In the genomic region with DNA sequence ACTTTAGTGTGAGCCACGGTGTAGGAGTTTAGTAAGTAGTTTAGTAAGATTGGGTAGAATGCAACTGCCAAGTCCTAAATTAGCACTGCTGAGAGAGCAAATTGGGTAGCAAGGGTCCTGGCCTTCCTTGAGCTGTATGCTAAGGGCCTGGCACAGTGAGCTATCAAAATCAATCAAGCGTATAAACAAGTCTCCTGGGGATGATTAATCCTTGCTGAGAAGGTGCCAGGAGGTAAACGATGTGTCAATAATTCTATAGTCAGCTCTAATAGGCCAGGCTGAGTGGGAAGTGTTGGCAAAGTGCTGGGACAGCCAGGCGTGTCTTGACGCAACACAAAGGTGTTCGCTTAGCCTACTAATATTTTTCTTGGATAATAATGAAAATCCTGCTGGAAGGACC, we compare ENCODE assay signal across 14 mouse cellular contexts.
DNase-seq lines count a peak whose midpoint lies in the region; ATAC-seq and TF ChIP-seq lines count a peak whose summit lies in the region.
"Had no signal": no experiment of that assay in that cellular context is flagged by ENCODE, and none has a peak within 500 bp of the region (broad histone marks: within the 10 kb centered on the region; RNA-seq: fewer than 3 reads in every experiment).

No protein-coding gene starts in this region.

- no peaks in the 10 kb centered on the region for H3K27me3 ChIP-seq in forebrain, embryonic 11.5 days (ENCODE audit: control insufficient read depth, insufficient read depth, low read length)
- 0 out of 2 replicates have a peak, but pooled peaks cover 4% of the 10 kb centered on the region for H3K27me3 ChIP-seq in forebrain, embryonic 10.5 days (ENCODE audit: poor library complexity, severe bottlenecking)
- no peaks in the 10 kb centered on the region for H3K27me3 ChIP-seq in midbrain, embryonic 12.5 days
- H3K27me3 ChIP-seq in midbrain, embryonic 16.5 days (ENCODE audit: control insufficient read depth, insufficient read depth, low read depth, low read length), result no peaks in the 10 kb centered on the region
- no peaks in the 10 kb centered on the region for H3K27me3 ChIP-seq in forebrain, embryonic 13.5 days
- H3K27me3 ChIP-seq in stomach, embryonic 15.5 days (replicated peaks), result no peaks in the 10 kb centered on the region
- no peaks in the 10 kb centered on the region for H3K27me3 ChIP-seq in cerebellum, adult 2 months (ENCODE audit: control insufficient read depth, insufficient read depth, low read length)

- TF ChIP-seq POLR2A in cerebellum, adult 2 months (IDR thresholded peaks at IDR 0.05; ENCODE audit: borderline replicate concordance, insufficient read depth, low read length), result no peak

- WGBS in forebrain, embryonic 11.5 days, result 47% methylated on average over 6 of the region's 6 CpGs
- WGBS in forebrain, embryonic 10.5 days, result 63% methylated on average over 6 of the region's 6 CpGs
- 62% methylated on average over 6 of the region's 6 CpGs for WGBS in midbrain, embryonic 12.5 days
- 47% methylated on average over 6 of the region's 6 CpGs for WGBS in midbrain, embryonic 16.5 days
- 20% methylated on average over 6 of the region's 6 CpGs for WGBS in forebrain, embryonic 13.5 days
- 36% methylated on average over 6 of the region's 6 CpGs for WGBS in stomach, embryonic 15.5 days
- 20% methylated on average over 6 of the region's 6 CpGs for WGBS in cerebellum, adult 2 months

- no peak overlapping the region for H3K4me3 ChIP-seq in forebrain, embryonic 11.5 days (ENCODE audit: low read depth, low read length)
- H3K4me3 ChIP-seq in forebrain, embryonic 10.5 days, result no peak overlapping the region
- no peak overlapping the region for H3K4me3 ChIP-seq in midbrain, embryonic 12.5 days
- H3K4me3 ChIP-seq in midbrain, embryonic 16.5 days (ENCODE audit: low read depth, low read length), result no peak overlapping the region
- no peak overlapping the region for H3K4me3 ChIP-seq in forebrain, embryonic 13.5 days
- no peak overlapping the region for H3K4me3 ChIP-seq in stomach, embryonic 15.5 days (replicated peaks)
- no peak overlapping the region for H3K4me3 ChIP-seq in cerebellum, adult 2 months (replicated peaks; ENCODE audit: insufficient read depth, low read depth, low read length)

- H3K27ac ChIP-seq in forebrain, embryonic 11.5 days (ENCODE audit: low read depth, low read length), result no peak overlapping the region
- H3K27ac ChIP-seq in forebrain, embryonic 10.5 days, result no peak overlapping the region
- H3K27ac ChIP-seq in midbrain, embryonic 12.5 days (replicated peaks), result no peak overlapping the region
- no peak overlapping the region for H3K27ac ChIP-seq in midbrain, embryonic 16.5 days (ENCODE audit: low read length)
- no peak overlapping the region for H3K27ac ChIP-seq in forebrain, embryonic 13.5 days
- H3K27ac ChIP-seq in stomach, embryonic 15.5 days, result no peak overlapping the region
- no peak overlapping the region for H3K27ac ChIP-seq in cerebellum, adult 2 months (ENCODE audit: insufficient read depth, low read length)

- no peak overlapping the region for H3K9ac ChIP-seq in forebrain, embryonic 11.5 days (ENCODE audit: low read length)
- no peak overlapping the region for H3K9ac ChIP-seq in midbrain, embryonic 12.5 days (replicated peaks)
- H3K9ac ChIP-seq in midbrain, embryonic 16.5 days (ENCODE audit: low read depth, low read length), result no peak overlapping the region
- H3K9ac ChIP-seq in forebrain, embryonic 13.5 days, result no peak overlapping the region
- no peak overlapping the region for H3K9ac ChIP-seq in stomach, embryonic 15.5 days
- H3K9ac ChIP-seq: liver, postnatal 0 days had no signal

- no peak for TF ChIP-seq CTCF in cerebellum, adult 2 months (IDR thresholded peaks at IDR 0.05; ENCODE audit: borderline replicate concordance, insufficient read depth, low read depth, low read length)

- no peak overlapping the region for H3K4me2 ChIP-seq in forebrain, embryonic 11.5 days (ENCODE audit: low read depth, low read length, severe bottlenecking)
- no peak overlapping the region for H3K4me2 ChIP-seq in midbrain, embryonic 12.5 days (replicated peaks)
- no peak overlapping the region for H3K4me2 ChIP-seq in midbrain, embryonic 16.5 days (ENCODE audit: low read length)
- no peak overlapping the region for H3K4me2 ChIP-seq in forebrain, embryonic 13.5 days
- no peak overlapping the region for H3K4me2 ChIP-seq in stomach, embryonic 15.5 days

- no peaks in the 10 kb centered on the region for H3K4me1 ChIP-seq in forebrain, embryonic 11.5 days (replicated peaks; ENCODE audit: control insufficient read depth, insufficient read depth, low read length)
- H3K4me1 ChIP-seq in forebrain, embryonic 10.5 days, result peaks cover 32% of the 10 kb centered on the region
- peaks cover 4% of the 10 kb centered on the region; the same call in 1 of the 2 replicates for H3K4me1 ChIP-seq in midbrain, embryonic 12.5 days
- H3K4me1 ChIP-seq in midbrain, embryonic 16.5 days (ENCODE audit: control insufficient read depth, insufficient read depth, low read length), result no peaks in the 10 kb centered on the region
- peaks cover 21% of the 10 kb centered on the region for H3K4me1 ChIP-seq in forebrain, embryonic 13.5 days
- H3K4me1 ChIP-seq in stomach, embryonic 15.5 days, result 0 out of 2 replicates have a peak, but pooled peaks cover 3% of the 10 kb centered on the region
- no peaks in the 10 kb centered on the region for H3K4me1 ChIP-seq in cerebellum, adult 2 months (ENCODE audit: control insufficient read depth, insufficient read depth, low read length)

- H3K36me3 ChIP-seq in forebrain, embryonic 11.5 days (ENCODE audit: control insufficient read depth, insufficient read depth, low read length), result no peaks in the 10 kb centered on the region
- no peaks in the 10 kb centered on the region for H3K36me3 ChIP-seq in forebrain, embryonic 10.5 days (replicated peaks)
- H3K36me3 ChIP-seq in midbrain, embryonic 12.5 days, result no peaks in the 10 kb centered on the region
- no peaks in the 10 kb centered on the region for H3K36me3 ChIP-seq in midbrain, embryonic 16.5 days (ENCODE audit: control insufficient read depth, insufficient read depth, low read length)
- no peaks in the 10 kb centered on the region for H3K36me3 ChIP-seq in forebrain, embryonic 13.5 days (ENCODE audit: poor library complexity, severe bottlenecking)
- H3K36me3 ChIP-seq in stomach, embryonic 15.5 days, result no peaks in the 10 kb centered on the region
- H3K36me3 ChIP-seq: G1E had no signal

- DNase-seq in forebrain, embryonic 11.5 days (ENCODE audit: low spot score), result no peak
- no peak for DNase-seq in forebrain, embryonic 10.5 days (ENCODE audit: extremely low spot score, low spot score)
- no peak for DNase-seq in adrenal gland, postnatal 36 days
- DNase-seq in cerebellum, adult 2 months, result no peak
- DNase-seq: B cell, adult 2 months; cerebellum, postnatal 14 days; gastrocnemius, postnatal 36 days; liver, postnatal 0 days had no signal

- H3K9me3 ChIP-seq in forebrain, embryonic 11.5 days (ENCODE audit: control insufficient read depth, low read length), result no peaks in the 10 kb centered on the region
- no peaks in the 10 kb centered on the region for H3K9me3 ChIP-seq in forebrain, embryonic 10.5 days
- H3K9me3 ChIP-seq in midbrain, embryonic 12.5 days, result no peaks in the 10 kb centered on the region
- no peaks in the 10 kb centered on the region for H3K9me3 ChIP-seq in midbrain, embryonic 16.5 days (replicated peaks; ENCODE audit: control insufficient read depth, low read length, poor library complexity, severe bottlenecking)
- no peaks in the 10 kb centered on the region for H3K9me3 ChIP-seq in forebrain, embryonic 13.5 days (replicated peaks)
- no peaks in the 10 kb centered on the region for H3K9me3 ChIP-seq in stomach, embryonic 15.5 days

- ATAC-seq in forebrain, embryonic 11.5 days (replicated peaks; ENCODE audit: low FRiP score), result peak; percentile 48
- 0 out of 2 replicates have a peak, but pooled peaks have one; percentile 30 for ATAC-seq in midbrain, embryonic 12.5 days (ENCODE audit: low FRiP score, low read depth)
- no peak for ATAC-seq in midbrain, embryonic 16.5 days
- peak; percentile 85 for ATAC-seq in forebrain, embryonic 13.5 days
- ATAC-seq in stomach, embryonic 15.5 days (ENCODE audit: insufficient read depth, low FRiP score, low read depth), result 0 out of 2 replicates have a peak, but pooled peaks have one; percentile 43
- ATAC-seq: intestine, postnatal 0 days; liver, postnatal 0 days had no signal
